Mouse (Mus musculus) heart, adult 8-10 months (tissue): ENCODE results near the gene Scn10a. TPM values are rescaled to one million over a fixed set of nuclear protein-coding genes. Genes with fewer than 3 reads are reported as not detected.
A peak's percentile ranks its signal among the peaks of the same experiment; 100 is the strongest.

Experiments
- DNase-seq: peaks from one replicate; pipeline ENCODE4 v3.0.0; 2022; ENCODE audit warnings: low spot score
- total RNA-seq, 4 experiments: library from RNA; stranded (reverse); gene quantifications; 2 replicates each; pipeline ENCODE4 v1.2.4; 2022

The Scn10a gene
- 1 to 10 TPM in 1 of 4 experiments, under 1 TPM in 3; 0.65 to 1.0 (median 0.74) TPM for total RNA-seq

GRCm38 (mm10) chr9:119719222-119719621 is at the start of gene Scn10a:
TSS of gene Scn10a (minus strand) at chr9:119719322.
- DNase-seq, result no peak

- DNase-seq, result no peak
Observed at GRCm38 (mm10) chr9:119768585-119768984, 49.5 kb upstream of the Scn10a start.

DNA sequence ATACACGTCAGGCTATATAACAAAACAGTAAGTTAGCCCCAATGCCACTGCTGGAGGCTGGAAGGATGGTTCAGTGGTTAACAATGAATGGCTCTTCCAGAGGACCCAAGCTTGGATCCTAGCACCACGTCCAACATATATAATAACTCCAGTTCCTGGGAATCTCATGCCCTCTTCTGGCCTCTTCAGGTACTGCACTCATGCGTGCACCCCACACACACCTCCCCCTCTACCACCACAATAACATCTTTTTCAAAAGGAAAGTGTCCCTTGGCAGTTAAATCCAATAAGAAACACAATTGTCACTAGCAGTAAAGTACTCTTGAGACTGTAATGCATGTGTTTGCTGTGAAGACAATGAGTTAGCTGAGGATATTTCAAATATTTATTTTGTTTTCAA is 41.1 kb upstream of the Scn10a start:
- no peak for DNase-seq

DNA sequence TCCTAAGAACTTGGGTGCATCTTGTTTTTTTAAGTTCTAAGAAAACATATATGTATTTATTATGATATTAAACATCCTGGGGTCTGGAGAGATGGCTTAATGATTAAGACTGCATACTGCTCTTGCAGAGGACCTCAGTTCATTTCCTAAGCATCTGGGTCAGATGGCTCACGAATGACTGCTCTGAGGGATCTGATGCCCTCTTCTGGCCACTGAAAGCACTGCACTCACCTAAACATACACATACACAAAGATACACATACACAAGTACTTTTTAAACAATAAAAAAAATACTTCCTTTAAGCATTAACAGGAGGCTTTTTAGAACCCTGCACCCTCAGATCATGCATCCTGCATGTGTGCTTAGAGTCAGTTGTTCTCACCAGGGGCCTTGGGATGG is 40.3 kb upstream of the Scn10a start:
- no peak for DNase-seq

- DNase-seq, result peak; percentile 9
Observed at GRCm38 (mm10) chr9:119751507-119751906, 32.4 kb upstream of the Scn10a start.

GRCm38 (mm10) chr9:119749112-119749511 is 30.0 kb upstream of the Scn10a start:
- no peak for DNase-seq

- no peak for DNase-seq
Observed at GRCm38 (mm10) chr9:119743900-119744299, 24.8 kb upstream of the Scn10a start.

DNA sequence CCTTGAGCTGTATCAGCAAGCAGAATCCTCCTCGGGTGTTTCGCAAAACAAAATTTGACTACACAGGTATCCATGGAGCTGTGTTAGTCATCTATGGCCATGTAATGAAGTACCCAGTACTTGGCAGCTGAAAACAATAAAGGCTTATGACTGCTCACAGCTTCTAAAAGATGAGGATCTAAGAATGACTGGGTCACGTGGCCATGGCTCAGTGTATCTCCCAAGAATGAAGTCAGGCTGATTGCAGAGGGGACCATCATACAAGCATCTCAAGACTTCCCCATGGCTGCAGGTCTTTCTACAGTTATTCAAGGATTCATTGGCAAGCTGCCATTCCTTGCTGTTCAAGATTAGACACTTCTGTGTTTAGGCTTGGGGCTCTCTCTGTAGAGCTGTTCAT is 24.2 kb upstream of the Scn10a start:
- DNase-seq, result no peak

DNA sequence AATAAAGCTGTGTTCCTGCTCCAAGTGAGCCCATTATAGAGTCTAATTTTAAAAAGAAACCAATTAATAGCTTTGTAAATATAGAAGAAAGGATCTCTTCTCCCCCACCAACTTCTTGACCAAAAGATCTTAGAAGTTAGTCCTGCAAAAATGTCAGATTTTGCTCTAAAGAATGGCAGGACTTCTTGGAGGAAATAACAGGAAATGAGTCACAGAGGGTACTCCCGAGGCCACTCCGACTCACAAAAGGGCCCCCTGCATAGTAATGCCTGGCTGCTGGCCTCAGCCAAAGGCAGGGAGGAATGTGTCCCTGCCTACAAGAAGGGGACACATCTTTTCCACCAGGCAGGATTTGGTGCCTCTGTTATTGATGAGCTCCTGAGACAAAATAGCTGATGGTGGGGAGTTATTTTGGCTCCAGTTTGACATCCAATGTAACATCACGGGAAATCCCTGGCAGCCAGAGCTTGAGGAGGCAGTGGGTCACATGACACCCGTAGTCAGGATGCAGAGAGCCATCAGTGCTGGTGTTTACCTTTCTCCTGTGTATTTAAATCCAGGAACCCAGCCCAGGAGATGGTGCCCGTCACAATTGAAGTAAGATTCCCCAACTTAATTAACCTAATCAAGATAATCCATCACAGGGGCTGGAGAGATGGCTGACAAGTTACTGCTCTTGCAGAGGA is 22.1 kb upstream of the Scn10a start:
- no peak for DNase-seq

- no peak for DNase-seq
Observed at GRCm38 (mm10) chr9:119728412-119729097, 9.4 kb upstream of the Scn10a start.

DNA sequence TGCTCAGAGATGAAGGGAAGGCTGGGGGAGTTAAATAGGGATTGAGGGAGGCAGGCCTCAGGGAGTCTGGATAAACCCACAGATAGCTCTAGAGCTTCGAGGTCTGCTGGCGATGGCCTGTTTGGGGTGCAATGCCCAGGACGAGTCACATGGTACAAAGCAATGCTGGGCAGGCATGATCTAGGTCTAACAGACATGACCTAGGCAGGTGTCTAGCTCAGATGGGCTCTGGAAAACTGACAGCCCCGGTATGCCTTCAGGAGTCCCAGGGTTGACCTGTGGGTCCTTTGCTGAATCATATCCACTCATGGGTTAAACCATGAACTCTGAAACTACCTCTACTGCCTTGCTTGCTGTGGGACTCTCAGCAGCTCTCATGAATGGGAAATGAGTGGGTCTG is 7.9 kb upstream of the Scn10a start:
- DNase-seq, result no peak

- no peak for DNase-seq
Observed at GRCm38 (mm10) chr9:119725293-119725862, 6.3 kb upstream of the Scn10a start.

DNA sequence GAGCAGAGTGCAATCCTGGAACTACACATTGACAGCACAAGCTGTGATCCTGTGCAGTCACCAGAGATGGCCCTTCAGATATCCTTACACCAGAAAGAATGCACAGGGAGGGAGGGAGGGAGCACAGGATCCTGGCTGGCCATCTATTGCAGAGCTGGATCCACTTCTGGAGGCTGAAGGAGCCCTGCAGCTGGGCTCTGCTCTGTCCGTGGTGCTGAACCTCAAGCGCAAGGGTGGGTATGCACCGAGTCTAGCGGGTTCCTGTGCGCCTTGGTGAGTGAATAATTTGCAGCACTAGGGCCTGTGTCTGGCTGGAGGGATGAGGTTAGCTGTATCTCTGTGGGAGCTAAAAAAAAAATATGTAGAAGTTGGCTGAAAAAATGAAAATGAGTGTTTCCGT is 12.4 kb downstream of the Scn10a start:
- peak; percentile 14 for DNase-seq

DNA sequence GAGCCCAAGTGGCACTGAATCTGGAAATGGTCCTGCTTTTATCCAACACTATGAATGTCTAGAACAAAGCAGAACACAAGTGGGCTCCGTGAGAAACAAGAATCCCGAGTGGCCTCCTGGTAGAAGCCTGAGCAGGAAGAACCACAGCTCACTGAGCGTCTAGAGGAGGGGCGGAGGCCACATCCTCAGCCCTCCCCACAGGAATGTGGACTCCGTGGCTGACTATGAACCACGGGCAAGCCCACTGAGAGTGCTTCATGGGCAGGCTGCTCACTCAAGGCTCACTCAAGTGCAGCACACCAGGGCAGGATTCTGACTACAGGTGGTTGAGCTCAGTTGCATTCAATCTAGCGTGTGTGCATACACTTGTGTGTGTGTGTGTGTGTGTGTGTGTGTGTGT is 27.6 kb downstream of the Scn10a start:
- DNase-seq, result no peak

GRCm38 (mm10) chr9:119691001-119691400 is 28.1 kb downstream of the Scn10a start:
- DNase-seq, result no peak

- DNase-seq, result no peak
Observed at GRCm38 (mm10) chr9:119687893-119688292, 31.2 kb downstream of the Scn10a start.

- no peak for DNase-seq
Observed at GRCm38 (mm10) chr9:119686187-119686586, 32.9 kb downstream of the Scn10a start.

GRCm38 (mm10) chr9:119680896-119681295 is 38.2 kb downstream of the Scn10a start:
- DNase-seq, result no peak

DNA sequence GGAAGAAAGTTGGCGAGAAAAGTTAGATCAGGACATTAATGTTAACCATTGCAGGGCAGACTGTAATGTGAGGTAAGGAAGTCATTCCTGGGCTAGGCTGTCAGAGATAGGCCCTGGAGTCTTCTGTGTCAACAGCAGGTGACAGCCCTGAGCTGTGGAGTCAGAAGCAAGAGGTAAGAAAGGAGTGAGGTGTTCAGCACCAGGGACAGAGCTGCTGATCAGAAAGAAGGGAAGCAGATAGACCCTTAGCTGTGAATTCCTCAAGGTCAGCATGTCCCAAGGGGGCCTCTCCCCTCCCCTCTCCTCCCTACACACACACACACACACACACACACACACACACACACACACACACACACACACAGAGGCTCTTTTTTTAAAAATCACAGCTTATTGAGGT is 55.0 kb downstream of the Scn10a start:
- no peak for DNase-seq

GRCm38 (mm10) chr9:119656111-119656510 is 63.0 kb downstream of the Scn10a start:
- DNase-seq, result peak; percentile 16

DNA sequence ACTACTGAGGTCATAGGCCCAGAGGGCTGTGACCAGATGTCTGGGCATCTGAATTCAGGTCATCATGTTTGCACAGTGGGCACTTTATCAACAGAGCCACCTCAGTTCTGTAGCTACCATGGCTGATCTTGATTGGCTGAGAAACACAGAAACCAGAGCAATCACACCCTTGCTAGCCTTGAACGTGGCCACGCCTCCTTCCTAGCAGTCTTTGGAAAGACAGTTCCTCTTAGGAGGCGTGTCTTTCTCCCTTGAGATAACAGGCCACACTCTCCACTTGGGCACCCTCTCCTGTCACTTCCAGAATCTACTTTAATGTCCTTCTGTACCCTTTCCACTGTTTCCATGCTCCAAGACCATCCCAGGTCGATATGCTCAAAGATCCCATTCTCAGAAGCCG is 65.4 kb downstream of the Scn10a start:
- no peak for DNase-seq

GRCm38 (mm10) chr9:119646942-119647547 is 72.1 kb downstream of the Scn10a start:
- DNase-seq, result no peak

GRCm38 (mm10) chr9:119641985-119642384 is 77.1 kb downstream of the Scn10a start:
- DNase-seq, result no peak
